Mouse (Mus musculus) CH12.LX (cell line): ENCODE results near the gene Hax1.

ENCODE experiments used
- CHD2 ChIP-seq: IDR thresholded peaks from 2 replicates; pipeline ENCODE4 v1.6.1; 2011; ENCODE audit warnings: low read length, improper control_type of control experiment
- CTCF ChIP-seq, 2 experiments: IDR thresholded peaks in 1 of 2; conservative IDR thresholded peaks in 1 of 2; 2 replicates each; pipeline ENCODE4 v1.5.1; 2011 to 2012; ENCODE audit warnings: low read depth in 2 of 2, low read length in 2 of 2, improper control_type of control experiment in 1 of 2, inconsistent platforms in 1 of 2, mild to moderate bottlenecking in 1 of 2, moderate library complexity in 1 of 2
- EP300 ChIP-seq: IDR thresholded peaks from 2 replicates; pipeline ENCODE4 v1.6.1; 2011; ENCODE audit warnings: low read length, improper control_type of control experiment
- GABPA ChIP-seq: IDR thresholded peaks from 2 replicates; pipeline ENCODE4 v1.6.1; 2012; ENCODE audit warnings: low read depth, low read length, improper control_type of control experiment, inconsistent platforms; ENCODE audit not compliant: insufficient replicate concordance
- JUND ChIP-seq: conservative IDR thresholded peaks from 2 replicates; pipeline ENCODE4 v1.6.1; 2011; ENCODE audit warnings: low read depth, low read length, improper control_type of control experiment
- SIN3A ChIP-seq: IDR thresholded peaks from 2 replicates; pipeline ENCODE4 v1.6.1; 2012; ENCODE audit warnings: low read length, improper control_type of control experiment, inconsistent platforms
- TCF12 ChIP-seq: IDR thresholded peaks from 2 replicates; pipeline ENCODE4 v1.6.1; 2014; ENCODE audit warnings: low read depth, mild to moderate bottlenecking, inconsistent platforms, low read length, improper control_type of control experiment
- USF1 ChIP-seq: IDR thresholded peaks from 2 replicates; pipeline ENCODE4 v1.6.1; 2014; ENCODE audit warnings: low read depth, mild to moderate bottlenecking, inconsistent platforms, low read length, improper control_type of control experiment

DNA sequence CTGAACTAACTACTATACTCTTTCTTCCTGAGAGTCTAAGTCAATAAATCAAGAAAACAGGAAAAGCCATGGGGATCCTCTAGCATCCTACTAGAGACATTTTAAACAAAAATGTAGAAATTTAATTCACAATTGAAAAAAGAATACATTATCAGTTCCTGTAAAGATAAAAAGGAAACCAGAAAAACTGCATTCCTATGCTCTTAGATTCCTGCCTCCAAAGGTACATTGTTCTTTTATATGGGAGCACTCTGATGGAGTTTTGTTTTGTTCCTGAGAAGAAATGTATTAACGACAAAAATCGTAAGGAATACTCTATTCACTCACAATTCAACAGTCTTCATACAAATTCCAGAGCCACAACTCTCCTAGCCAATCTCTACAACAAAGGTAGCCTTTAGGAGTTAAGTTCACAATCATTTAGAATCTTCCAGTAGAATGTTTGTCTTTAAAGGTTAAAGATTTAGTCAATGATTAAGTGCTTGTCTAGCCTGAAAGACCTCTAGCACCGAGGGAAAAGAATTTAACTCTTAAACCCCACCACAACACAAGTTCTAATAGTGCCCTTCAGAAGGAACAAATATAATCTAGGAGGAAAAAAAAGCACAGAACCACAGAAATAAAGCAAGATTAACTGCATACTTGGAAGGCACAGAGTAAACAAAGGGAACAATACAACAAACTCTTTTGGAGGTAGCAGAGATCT lies 5.7 kb upstream of the Hax1 start:
- TF ChIP-seq CHD2 (no peak), GABPA (no peak), CTCF (conservative IDR thresholded peaks at IDR 0.05 in 1 of 2, IDR thresholded peaks at IDR 0.05 in 1 of 2; ENCODE audit: low read depth in 2 of 2, low read length in 2 of 2) (no peak), TCF12 (no peak), EP300 (no peak), USF1 (no peak), JUND (no peak), SIN3A (no peak)
